Mouse (Mus musculus): ENCODE data around the gene Capza2.

Capza2 gene

DNA sequence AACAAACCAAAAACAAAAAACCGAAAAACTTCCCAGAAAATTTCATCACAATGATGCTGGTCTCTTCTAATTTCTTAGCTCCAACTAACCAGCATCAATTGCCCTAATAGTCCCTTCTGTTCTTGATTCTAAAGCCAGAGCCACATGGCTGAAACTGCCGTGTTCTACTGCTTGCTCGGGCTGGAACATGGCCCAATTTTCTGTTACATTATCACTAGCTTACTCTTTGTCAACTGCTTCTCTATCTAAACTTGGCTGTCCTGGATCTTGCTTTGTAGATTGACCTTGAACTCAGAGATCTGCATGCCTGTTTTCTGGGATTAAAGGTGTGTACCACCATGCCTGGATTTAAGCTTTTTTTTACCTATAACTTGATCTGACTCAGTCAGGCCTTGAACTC, 69.9 kb downstream of the Capza2 start:
- DNase-seq (ENCODE audit: low spot score in 2 of 2) = no peak
